Mouse (Mus musculus): ENCODE results near the gene Olfr535. TPM values are rescaled to one million over a fixed set of nuclear protein-coding genes. Genes with fewer than 3 reads are reported as not detected.
"Not testable (repeated sequence)": the region's sequence is repeated elsewhere in the genome, so short reads cannot be mapped to it uniquely, and the experiment has no call there.

Gene Olfr535
- not detected for total RNA-seq (2021)
- long read RNA-seq, experiment 1: 0 reads
- long read RNA-seq, experiment 2: 0 reads

DNA sequence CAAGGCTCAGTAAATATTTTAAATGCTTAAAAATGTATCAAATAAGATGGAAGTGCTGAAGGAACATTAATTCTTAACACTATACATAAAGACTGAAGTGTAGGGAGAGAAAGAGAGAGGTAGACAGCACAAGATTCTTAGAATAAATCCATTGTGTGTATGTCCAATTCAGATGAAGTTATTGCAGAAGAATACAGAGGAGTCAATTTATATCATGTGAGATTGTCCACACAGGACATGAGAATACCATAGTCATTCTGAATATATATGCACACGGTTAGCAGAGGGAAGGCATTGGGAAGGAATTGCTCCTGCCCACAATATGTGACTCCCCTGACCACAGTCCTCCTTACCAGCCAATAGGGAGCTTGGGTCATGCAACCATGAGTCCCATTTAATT is at the start of gene Olfr535:
TSS of gene Olfr535 (plus strand) at position 301 of the 400 bp plus-strand sequence.
- no peak for DNase-seq

DNA sequence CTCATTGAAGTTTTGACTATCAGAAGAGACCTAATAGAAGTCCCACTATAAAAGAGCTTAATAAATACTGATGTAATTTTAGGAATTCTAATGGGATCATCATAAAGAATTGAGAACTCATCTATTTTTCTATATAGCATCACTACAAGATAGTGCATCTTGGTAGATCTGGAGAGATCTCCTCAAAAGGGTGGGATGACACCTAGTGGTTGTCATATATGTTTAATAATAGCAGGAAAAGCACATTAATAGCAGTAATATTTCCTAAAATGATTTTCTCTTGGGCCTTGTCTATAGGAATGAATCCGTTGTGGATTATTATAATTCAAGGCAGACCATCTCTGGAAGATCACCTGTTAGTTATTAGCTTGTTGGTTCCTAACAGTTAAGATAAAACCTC is 40.9 kb upstream of the Olfr535 start:
- no peak for DNase-seq

DNA sequence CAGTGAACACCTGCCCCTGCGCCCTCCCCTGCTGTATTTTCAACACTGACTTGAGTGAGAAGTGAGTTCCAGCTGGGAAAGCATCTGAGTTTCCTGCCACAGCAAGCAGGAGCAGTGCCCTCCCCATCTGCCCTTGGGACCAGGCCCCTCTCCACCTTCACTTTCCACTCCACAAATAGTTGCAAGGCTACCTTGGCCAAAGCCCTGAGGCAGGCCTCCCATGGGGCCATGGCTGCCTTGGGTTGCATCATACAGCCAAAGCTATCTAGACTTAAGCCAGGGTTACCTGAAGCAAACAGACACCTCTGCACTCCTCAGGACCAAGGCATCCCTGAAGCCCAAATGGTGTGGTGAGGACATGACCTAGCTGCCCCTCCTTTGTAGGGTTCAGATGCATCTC is 20.9 kb upstream of the Olfr535 start, which contains the start of gene Olfr533:
TSS of gene Olfr533 (plus strand) at position 301 of the 400 bp plus-strand sequence.
- DNase-seq: not testable (repeated sequence)

DNA sequence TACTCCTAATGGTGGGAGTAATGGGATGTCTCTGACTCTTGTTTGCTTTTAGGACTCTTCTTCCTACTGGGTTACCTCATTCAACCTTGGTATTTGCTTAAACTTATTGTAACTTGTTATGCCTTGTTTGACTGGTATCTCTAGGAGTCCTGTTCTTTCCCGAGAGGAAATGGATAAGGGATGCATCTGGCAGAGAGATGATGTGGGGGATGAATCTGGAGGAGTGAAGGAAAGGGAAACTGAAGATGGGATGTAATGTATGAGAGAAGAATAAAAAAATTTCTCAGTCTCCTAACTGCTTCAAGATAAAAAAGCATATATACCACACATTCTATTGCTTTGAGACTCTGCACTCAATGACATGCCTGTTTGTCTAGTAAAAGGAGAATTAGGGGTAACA is 6.1 kb upstream of the Olfr535 start:
- DNase-seq: no peak

DNA sequence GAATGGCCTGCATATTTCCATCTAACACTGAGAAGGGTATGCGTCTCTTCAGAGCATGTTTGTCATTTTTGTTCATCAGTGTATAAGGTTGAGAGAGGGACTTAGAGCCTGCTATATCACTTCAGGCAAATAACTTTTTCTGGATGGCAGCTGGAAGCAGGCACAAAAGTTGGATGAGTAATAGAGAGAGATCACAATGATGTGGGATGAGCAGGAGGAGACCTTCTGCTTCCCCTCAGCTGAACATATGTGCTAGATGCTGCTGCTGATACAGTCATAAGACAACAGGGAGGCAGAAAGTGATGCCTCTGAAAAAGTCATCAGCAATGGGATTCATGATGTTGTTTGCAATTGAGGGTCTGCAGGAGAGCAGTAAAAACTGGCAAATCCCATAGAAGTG is 5.3 kb upstream of the Olfr535 start:
- DNase-seq: no peak

DNA sequence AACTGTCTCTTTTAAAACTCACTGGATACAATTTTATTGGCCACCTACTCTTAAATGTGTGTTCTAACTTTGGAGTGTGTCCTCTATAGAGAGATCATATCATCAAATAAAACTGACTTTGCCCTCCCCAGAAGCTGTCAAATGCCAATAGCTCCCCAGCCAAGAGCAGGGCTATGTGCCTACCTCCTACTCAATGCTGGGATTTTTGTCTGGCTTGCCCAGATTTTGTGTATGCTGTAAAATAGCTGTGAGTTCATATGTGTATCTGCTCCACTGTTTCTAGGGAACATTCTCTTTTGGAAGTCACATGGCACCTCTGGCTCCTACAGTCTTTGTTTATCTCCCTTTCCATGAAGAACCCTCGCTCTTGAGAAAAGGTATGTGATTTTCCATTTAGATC is 5.0 kb downstream of the Olfr535 start:
- DNase-seq: no peak

DNA sequence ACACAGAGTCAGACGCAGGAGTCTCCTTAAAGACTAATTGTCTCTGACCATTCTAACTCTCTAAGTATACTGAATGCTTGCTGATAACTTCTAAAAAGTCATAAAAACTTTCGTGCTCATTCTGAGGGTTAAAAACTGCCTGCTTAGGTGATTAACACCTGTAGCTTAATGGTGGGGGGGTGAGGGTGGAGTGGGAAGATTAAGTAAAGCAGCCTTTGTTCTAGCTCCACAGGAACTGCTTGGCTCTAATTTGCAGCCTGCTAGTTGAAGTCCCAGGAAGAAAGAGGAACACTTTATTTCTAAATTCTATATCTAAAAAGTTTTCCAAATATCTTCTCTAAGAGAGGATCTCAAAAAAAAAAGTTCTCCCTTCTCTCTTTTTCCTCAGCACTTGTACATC is 10.2 kb downstream of the Olfr535 start:
- DNase-seq: no peak

DNA sequence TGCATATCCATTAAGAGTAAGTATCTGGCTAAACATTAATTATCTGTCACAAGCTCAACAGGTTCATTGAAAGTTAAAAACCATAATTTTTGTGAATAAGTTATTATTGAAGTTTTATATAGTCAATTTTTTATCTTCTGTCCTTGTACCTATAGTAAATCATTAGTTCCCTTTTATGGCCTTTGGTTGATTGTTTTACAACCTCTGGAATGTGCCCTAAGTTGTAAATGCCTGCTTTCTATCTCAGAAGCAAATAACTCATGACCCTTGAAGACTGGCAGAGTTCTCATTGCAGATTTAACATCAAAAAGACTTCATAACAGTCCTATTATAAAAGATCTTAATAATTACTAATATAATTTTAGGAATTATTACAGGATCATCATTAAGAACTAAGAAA is 10.7 kb downstream of the Olfr535 start:
- DNase-seq: no peak

DNA sequence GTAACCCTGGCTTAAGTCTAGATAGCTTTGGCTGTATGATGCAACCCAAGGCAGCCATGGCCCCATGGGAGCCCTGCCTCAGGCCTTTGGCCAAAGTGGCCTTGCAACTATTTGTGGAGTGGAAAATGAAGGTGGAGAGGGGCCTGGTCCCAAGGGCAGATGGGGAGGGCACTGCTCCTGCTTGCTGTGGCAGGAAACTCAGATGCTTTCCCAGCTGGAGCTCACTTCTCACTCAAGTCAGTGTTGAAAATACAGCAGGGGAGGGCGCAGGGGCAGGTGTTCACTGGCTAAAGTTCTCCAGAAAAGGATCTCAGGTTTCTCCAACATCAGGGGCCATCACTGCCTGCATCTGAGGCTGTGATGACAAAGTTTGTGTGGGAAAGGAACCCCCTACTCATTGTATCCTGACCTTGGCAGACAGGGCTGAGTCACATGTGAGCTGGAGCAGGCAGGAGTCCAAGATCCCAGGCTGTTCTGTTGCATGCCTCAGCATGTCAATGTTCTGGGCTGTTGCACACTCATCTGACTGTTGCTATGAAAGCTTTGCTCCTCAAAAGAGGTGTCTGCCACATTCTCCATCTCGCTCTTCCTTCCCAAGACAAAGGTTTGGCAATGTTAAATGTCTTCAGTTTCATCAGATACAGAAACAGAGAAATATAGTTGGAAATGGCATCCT is 23.5 kb downstream of the Olfr535 start, which contains the start of gene Olfr536:
TSS of gene Olfr536 (minus strand) at position 51 of the 676 bp plus-strand sequence.
- DNase-seq: not testable (repeated sequence)

DNA sequence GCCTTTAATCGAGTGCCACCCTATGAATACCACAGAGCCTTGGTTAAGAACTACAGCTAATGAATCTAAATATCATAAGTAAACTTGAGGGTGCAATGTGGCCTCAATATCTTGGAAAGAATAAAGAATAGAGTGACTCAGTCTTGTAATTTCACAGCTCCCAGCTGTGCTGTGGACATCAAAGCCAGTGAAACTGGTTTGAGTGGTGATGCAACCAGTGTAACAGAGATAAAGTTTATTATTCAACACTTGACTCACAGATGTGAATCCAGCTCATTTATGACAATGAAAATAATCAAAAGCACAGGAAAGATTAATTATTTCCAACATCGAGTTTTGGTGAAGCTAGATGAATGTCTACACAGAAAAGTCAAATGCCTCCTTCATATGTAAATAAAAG is 55.7 kb downstream of the Olfr535 start:
- no peak for DNase-seq

Other genes starting within 250 kb of the Olfr535 start
- not detected for gene 5830411N06Rik, start 236.9 kb upstream of the Olfr535 start, total RNA-seq (2021)
- gene Olfr525, start 163.4 kb upstream of the Olfr535 start, total RNA-seq (2021): not detected
- not detected for gene Olfr527, start 150.2 kb upstream of the Olfr535 start, total RNA-seq (2021)
- gene Olfr60, start 122.5 kb upstream of the Olfr535 start, total RNA-seq (2021): not detected
- gene Olfr530, start 107.9 kb upstream of the Olfr535 start, total RNA-seq (2021): not detected
- not detected for gene Olfr531, start 81.3 kb upstream of the Olfr535 start, total RNA-seq (2021)
- gene Olfr532, start 62.6 kb upstream of the Olfr535 start, total RNA-seq (2021): not detected
- gene Olfr533, start 20.8 kb upstream of the Olfr535 start, total RNA-seq (2021): not detected
- gene Olfr536, start 23.2 kb downstream of the Olfr535 start, total RNA-seq (2021): not detected
- not detected for gene Olfr538, start 83.7 kb downstream of the Olfr535 start, total RNA-seq (2021)
- gene Olfr46, start 117.1 kb downstream of the Olfr535 start, total RNA-seq (2021): not detected
- not detected for gene Olfr61, start 144.8 kb downstream of the Olfr535 start, total RNA-seq (2021)
- gene Olfr53, start 162.2 kb downstream of the Olfr535 start, total RNA-seq (2021): not detected
- not detected for gene Olfr539, start 175.7 kb downstream of the Olfr535 start, total RNA-seq (2021)
- gene Olfr45, start 197.7 kb downstream of the Olfr535 start, total RNA-seq (2021): not detected
- gene Olfr541, start 213.1 kb downstream of the Olfr535 start, total RNA-seq (2021): not detected

Measured in heart, adult 18-20 months (tissue).